Mouse (Mus musculus): ENCODE results near the gene St6gal1.

DNA sequence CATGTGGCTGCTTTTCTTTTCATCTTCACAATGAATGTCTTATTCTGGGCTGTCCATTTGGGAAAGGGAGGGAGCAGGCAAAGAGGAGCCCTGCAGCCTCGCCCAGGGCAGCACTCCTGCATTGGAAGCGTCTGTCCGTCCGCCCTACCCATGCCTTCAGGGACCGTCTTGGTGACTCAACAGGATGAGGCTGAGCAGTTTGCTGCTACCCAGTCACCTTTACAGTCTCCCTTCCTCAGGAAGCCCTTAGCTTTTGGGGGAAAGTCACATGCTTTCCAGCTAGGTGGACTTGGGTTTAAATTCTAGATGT lies 16.4 kb downstream of the St6gal1 start:
- no peak for TF ChIP-seq CTCF (IDR thresholded peaks at IDR 0.05; ENCODE audit: control insufficient read depth, insufficient read depth, insufficient replicate concordance, low read depth, low read length)
- TF ChIP-seq POLR2A (IDR thresholded peaks at IDR 0.05; ENCODE audit: control insufficient read depth, low read depth, low read length): no peak
